Mouse (Mus musculus) intestine, embryonic 14.5 days (tissue): ENCODE measurements around the gene Tbc1d24. TPM values are rescaled to one million over a fixed set of nuclear protein-coding genes. Genes with fewer than 3 reads are reported as not detected.

ENCODE experiments used
- ATAC-seq: fragments of 200-750 bp; cut with Nextera tagmentation; replicated peaks from 2 replicates; pipeline ENCODE4 v1.8.0; 2017; ENCODE audit warnings: low read depth, moderate number of reproducible peaks, moderate TSS enrichment, moderate library complexity; ENCODE audit not compliant: low FRiP score, low TSS enrichment
- DNase-seq: peaks from one replicate; pipeline ENCODE4 v3.0.0-alpha.2; 2018; ENCODE audit warnings: low spot score
- H3K27ac ChIP-seq: fragments of 300-500 bp; sonication (generic); 2 replicates; pipeline ENCODE4 v1.5.1; 2014; ENCODE audit warnings: low read depth, mild to moderate bottlenecking, control low read depth
- H3K27me3 ChIP-seq: fragments of 300-500 bp; sonication (generic); replicated peaks from 2 replicates; pipeline ENCODE4 v1.6.1; 2014; ENCODE audit warnings: low read length, control low read depth; ENCODE audit not compliant: control insufficient read depth, insufficient read depth
- H3K36me3 ChIP-seq: fragments of 300-500 bp; sonication (generic); 2 replicates; pipeline ENCODE4 v1.6.1; 2014; ENCODE audit warnings: low read length, control low read depth; ENCODE audit not compliant: control insufficient read depth, insufficient read depth
- H3K4me1 ChIP-seq: fragments of 300-500 bp; sonication (generic); replicated peaks from 2 replicates; pipeline ENCODE4 v1.6.1; 2014; ENCODE audit warnings: low read length, control low read depth, mixed read lengths; ENCODE audit not compliant: control insufficient read depth, insufficient read depth
- H3K4me2 ChIP-seq: fragments of 300-500 bp; sonication (generic); 2 replicates; pipeline ENCODE4 v1.6.1; 2014; ENCODE audit warnings: low read length
- H3K4me3 ChIP-seq: fragments of 300-500 bp; sonication (generic); 2 replicates; pipeline ENCODE4 v1.5.1; 2014; ENCODE audit warnings: low read depth, low read length, control low read depth, mixed read lengths
- H3K9ac ChIP-seq: fragments of 300-500 bp; sonication (generic); 2 replicates; pipeline ENCODE4 v1.6.1; 2014; ENCODE audit warnings: mild to moderate bottlenecking, low read length
- H3K9me3 ChIP-seq: fragments of 300-500 bp; sonication (generic); 2 replicates; pipeline ENCODE4 v1.6.1; 2016; ENCODE audit warnings: low read length, control low read depth; ENCODE audit not compliant: control insufficient read depth
- WGBS: fragments of 180-500 bp; shearing (Covaris S2); extraction: QIAGEN DNeasy Blood & Tissue Kit; methylation state at CpG from one replicate; pipeline ENCODE4 v1.1.7; 2014; 5-methylcytosine and 5-hydroxymethylcytosine counted together
- polyA plus RNA-seq: library from polyadenylated mRNA; unstranded; fragments of >200 nt; fragmentation: Nextera tagmentation; extraction: Ambion mirVana; gene quantifications from 2 replicates; pipeline ENCODE4 v1.2.1, GENCODE M21; 2014

The Tbc1d24 gene
- polyA plus RNA-seq, 1 experiment from 2014 or later, result 4.8 TPM

DNA sequence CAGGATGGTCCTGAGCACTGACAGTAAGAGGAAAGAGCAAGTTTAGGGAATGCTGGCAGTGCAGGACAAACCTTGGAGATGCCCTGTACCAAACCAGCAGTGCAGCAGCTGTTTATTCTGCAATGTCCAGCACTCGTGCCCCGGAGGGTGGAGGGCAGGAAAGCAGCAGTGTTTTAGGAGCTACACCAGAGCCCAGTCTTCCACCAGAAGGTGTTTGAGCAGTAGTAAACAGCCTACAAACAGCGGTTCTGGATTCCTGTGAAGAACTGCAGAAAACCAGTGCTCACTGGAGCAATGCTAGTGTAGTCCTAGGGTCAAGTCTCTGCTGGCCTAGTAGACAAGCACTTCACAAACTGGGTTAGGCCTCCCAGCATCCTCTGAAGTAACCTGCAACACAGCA is 31.1 kb downstream of the Tbc1d24 start:
- H3K4me1 ChIP-seq, result peaks cover 4% of the 10 kb centered on the region; the same call in 1 of the 2 replicates
- H3K4me3 ChIP-seq, result no peak overlapping the region
- H3K36me3 ChIP-seq, result no peaks in the 10 kb centered on the region
- H3K27me3 ChIP-seq, result no peaks in the 10 kb centered on the region
- no peak for ATAC-seq
- H3K9ac ChIP-seq, result no peak overlapping the region
- WGBS, result 73% methylated on average over 3 of the region's 3 CpGs
- no peak overlapping the region for H3K27ac ChIP-seq
- H3K9me3 ChIP-seq, result no peaks in the 10 kb centered on the region
- no peak for DNase-seq
- H3K4me2 ChIP-seq, result no peak overlapping the region

- 5% methylated on average over 3 of the region's 3 CpGs for WGBS
- Histone ChIP-seq H3K36me3 (no peaks in the 10 kb centered on the region), H3K9me3 (no peaks in the 10 kb centered on the region), H3K27ac (no peak overlapping the region), H3K4me3 (no peak overlapping the region), H3K4me2 (no peak overlapping the region), H3K27me3 (no peaks in the 10 kb centered on the region), H3K4me1 (peaks cover 5% of the 10 kb centered on the region), H3K9ac (no peak overlapping the region)
- ATAC-seq (no peak), DNase-seq (peak; percentile 72)
Measured at GRCm38 (mm10) chr17:24173423-24173822, 31.9 kb downstream of the Tbc1d24 start.

- H3K9ac ChIP-seq, result no peak overlapping the region
- ATAC-seq, result no peak
- no peaks in the 10 kb centered on the region for H3K27me3 ChIP-seq
Measured at GRCm38 (mm10) chr17:24171738-24172137, 33.6 kb downstream of the Tbc1d24 start.

GRCm38 (mm10) chr17:24170729-24171128 is 34.6 kb downstream of the Tbc1d24 start:
- WGBS, result 78% methylated on average over 5 of the region's 5 CpGs
- no peaks in the 10 kb centered on the region for H3K27me3 ChIP-seq
- H3K4me2 ChIP-seq, result no peak overlapping the region
- peaks cover 13% of the 10 kb centered on the region for H3K4me1 ChIP-seq
- H3K4me3 ChIP-seq, result no peak overlapping the region
- H3K9me3 ChIP-seq, result no peaks in the 10 kb centered on the region
- H3K27ac ChIP-seq, result no peak overlapping the region
- peaks cover 18% of the 10 kb centered on the region for H3K36me3 ChIP-seq
- no peak overlapping the region for H3K9ac ChIP-seq
- ATAC-seq, result no peak
- no peak for DNase-seq

More at GRCm38 (mm10) chr17:24171738-24172137, 33.6 kb downstream of the Tbc1d24 start:
- Histone ChIP-seq H3K4me1 (peaks cover 13% of the 10 kb centered on the region), H3K36me3 (peaks cover 11% of the 10 kb centered on the region), H3K4me2 (no peak overlapping the region), H3K4me3 (no peak overlapping the region), H3K27ac (no peak overlapping the region), H3K9me3 (no peaks in the 10 kb centered on the region)
- 86% methylated on average over 4 of the region's 4 CpGs for WGBS
- DNase-seq, result no peak

DNA sequence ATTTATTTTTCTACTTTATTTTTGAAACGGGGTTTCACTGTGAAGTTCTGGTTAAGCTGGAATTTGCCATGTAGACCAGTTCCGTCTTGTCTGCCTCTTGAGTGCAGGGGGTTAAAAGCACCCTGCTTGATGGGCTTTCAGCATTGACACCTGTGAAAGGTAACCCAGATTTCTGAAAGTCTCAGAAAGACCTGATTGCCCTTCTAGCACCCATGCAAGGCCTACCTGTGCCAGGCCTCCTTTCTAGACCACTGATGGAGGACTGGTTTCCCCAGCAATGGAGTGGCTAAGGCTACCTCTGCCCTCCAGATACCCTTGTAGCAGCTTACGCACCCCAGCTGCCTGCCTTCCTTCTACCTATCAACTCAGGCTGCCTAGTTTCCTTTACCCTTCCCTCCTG is 35.2 kb downstream of the Tbc1d24 start:
- H3K9ac ChIP-seq, result peak overlapping the region; percentile 84
- peaks cover 13% of the 10 kb centered on the region for H3K4me1 ChIP-seq
- whole genome bisulfite sequencing, result 61% methylated on average over 3 of the region's 3 CpGs
- H3K36me3 ChIP-seq, result peaks cover 23% of the 10 kb centered on the region
- H3K4me2 ChIP-seq, result peak overlapping the region; percentile 88
- no peak for DNase-seq
- no peak for ATAC-seq
- H3K27me3 ChIP-seq, result no peaks in the 10 kb centered on the region
- peak overlapping the region; percentile 74 for H3K4me3 ChIP-seq
- H3K27ac ChIP-seq, result no peak overlapping the region
- H3K9me3 ChIP-seq, result no peaks in the 10 kb centered on the region

DNA sequence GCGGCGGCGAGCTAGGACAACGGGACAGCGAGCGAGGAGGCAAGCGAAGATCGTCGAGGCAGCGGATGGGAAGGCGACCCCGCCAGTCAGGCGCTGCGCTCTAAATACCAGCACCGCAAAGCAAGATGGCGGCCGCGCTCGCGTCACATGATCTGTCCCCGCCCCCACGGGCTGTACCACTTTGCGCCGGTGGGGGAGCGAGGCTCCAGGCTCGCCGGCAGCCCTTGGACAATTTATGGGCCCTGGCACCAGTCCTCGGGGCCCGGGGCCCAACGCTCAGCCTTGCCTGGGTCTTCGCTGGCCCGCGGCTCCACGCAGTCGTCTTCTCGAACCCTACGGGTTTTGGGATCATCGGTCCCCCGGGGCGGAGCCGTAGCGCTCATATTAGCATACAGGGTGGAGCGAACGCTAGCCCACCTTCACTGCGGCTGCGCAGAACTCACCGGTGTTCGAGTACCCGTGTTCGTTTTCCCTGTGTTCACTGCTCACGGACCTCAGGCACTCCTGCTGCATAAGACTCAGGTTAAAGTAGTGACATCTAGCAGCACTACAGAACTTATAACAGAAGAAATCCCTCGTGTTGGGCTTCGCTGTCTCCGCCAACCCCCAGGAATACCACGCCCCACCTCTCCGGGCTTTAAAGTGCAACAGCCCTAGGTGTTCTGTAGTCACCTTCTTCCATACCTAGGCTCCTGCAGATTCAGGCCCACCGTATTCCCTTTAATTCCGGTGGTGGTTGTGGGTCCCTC is 35.9 kb downstream of the Tbc1d24 start, which contains the start of gene Atp6v0c:
TSS of gene Atp6v0c (minus strand) at position 386 of the 749 bp plus-strand sequence.
- peak; percentile 98 for DNase-seq
- WGBS, result under 1% methylated on average over 58 of the region's 58 CpGs

DNA sequence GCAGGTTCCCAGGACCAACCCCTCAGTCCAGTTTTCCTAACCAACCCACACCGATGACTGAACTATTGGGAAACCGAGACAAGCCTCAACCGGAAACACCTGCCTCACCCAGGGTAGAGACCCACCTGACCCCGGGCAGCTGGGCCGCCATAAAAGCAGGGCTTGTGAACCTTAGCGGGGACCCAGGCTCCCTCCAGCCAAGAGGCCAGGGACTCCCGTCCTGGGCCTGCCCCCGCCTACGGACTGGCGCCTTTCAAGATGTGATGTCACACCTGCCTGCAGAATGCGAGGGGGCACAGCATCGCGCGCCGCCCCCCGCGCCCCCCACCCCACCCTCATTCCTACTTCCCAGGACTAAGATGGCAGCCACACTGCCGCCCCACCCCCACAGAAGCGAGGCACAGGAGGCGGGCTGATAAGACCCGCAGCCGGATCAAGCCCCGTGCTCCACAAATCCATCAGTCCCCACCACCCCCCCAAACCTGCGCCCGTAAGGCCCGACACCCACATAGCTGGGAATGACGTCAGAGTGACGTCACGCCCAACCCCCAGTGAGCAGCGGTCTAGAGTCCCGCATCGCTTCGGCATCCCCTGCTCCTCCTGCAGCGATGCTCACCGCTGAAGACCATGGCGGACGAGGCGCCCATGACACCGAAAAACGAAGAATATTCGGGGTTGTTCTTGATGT is 36.6 kb downstream of the Tbc1d24 start:
- Histone ChIP-seq H3K4me3 (peak overlapping the region; percentile 74), H3K4me2 (peak overlapping the region; percentile 88), H3K9me3 (no peaks in the 10 kb centered on the region), H3K36me3 (peaks cover 31% of the 10 kb centered on the region), H3K27ac (peak overlapping the region; percentile 94), H3K4me1 (peaks cover 13% of the 10 kb centered on the region), H3K27me3 (no peaks in the 10 kb centered on the region), H3K9ac (peak overlapping the region; percentile 84)
- ATAC-seq (peak; percentile 59), DNase-seq (peak; percentile 89)
- WGBS, result under 1% methylated on average over 38 of the region's 41 CpGs

More for the DNA sequence above, 35.9 kb downstream of the Tbc1d24 start, which contains the start of gene Atp6v0c:
- Histone ChIP-seq H3K27ac (peak within 1 kb of the TSS; percentile 94), H3K36me3 (peaks cover 29% of the 10 kb centered on the region), H3K27me3 (no peaks in the 10 kb centered on the region), H3K9me3 (no peaks in the 10 kb centered on the region), H3K4me3 (peak within 1 kb of the TSS; percentile 74), H3K4me1 (peaks cover 13% of the 10 kb centered on the region), H3K4me2 (peak within 1 kb of the TSS; percentile 88), H3K9ac (peak within 1 kb of the TSS; percentile 84)
- peak; percentile 89 for ATAC-seq

DNA sequence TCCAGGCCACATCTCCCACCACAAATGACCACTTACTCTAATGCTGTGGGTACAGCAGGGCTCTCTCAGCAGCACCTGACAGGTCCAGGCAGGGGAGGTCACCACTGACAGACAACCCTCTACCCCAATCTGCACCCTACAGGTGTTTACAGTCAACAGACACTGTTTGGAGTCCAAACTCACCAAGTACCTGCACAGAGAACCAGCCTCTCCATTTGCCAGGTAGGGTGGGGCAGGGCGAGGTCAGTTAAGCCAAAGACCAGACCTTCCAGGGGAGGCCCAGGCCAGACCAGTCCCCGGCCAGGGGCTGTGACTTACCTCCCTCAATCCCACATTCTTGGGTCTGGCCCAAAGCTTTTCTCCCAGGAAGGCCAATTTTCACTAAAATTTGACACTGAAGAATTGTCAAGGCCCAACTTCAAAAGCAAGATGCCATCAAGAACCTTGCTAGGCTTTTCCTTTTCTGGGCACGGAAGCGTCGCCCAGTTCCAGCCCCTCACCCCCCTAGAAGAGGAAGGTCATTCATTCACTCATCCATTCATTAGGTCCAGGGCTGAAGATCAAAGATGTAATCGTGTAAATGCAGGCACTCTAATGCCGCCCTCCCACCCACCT is 37.4 kb downstream of the Tbc1d24 start:
- peak overlapping the region; percentile 74 for H3K4me3 ChIP-seq
- WGBS, result 49% methylated on average over 7 of the region's 7 CpGs
- no peaks in the 10 kb centered on the region for H3K9me3 ChIP-seq
- H3K4me1 ChIP-seq, result peaks cover 14% of the 10 kb centered on the region
- DNase-seq (no peak), ATAC-seq (no peak)
- H3K9ac ChIP-seq, result peak overlapping the region; percentile 84
- H3K36me3 ChIP-seq, result peaks cover 31% of the 10 kb centered on the region
- no peaks in the 10 kb centered on the region for H3K27me3 ChIP-seq
- H3K4me2 ChIP-seq, result peak overlapping the region; percentile 88
- peak overlapping the region; percentile 94; the same call in 1 of the 2 replicates for H3K27ac ChIP-seq
